Mouse (Mus musculus) yolk sac, embryonic 10.5 days (tissue): Measurements from ENCODE around the gene Fam155a.
"Not testable (repeated sequence)": the region's sequence is repeated elsewhere in the genome, so short reads cannot be mapped to it uniquely, and the experiment has no call there.

Experiments used
- DNase-seq: peaks from one replicate; pipeline ENCODE4 v3.0.0-alpha.2; 2017; ENCODE audit warnings: low spot score

Fam155a gene

DNA sequence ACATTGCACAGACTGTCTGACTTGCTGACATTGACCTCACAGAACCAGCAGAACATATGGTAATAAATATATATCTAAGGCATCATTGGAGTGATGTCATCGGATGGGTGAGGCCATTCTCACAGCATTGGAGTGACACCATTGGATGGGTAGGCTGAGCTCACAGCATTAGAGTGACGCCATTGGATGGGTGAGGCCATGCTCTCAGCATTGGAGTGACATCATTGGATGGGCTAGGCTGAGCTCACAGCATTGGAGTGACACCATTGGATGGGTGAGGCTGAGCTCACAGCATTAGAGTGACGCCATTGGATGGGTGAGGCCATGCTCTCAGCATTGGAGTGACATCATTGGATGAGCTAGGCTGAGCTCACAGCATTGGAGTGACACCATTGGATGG is 110.9 kb downstream of the Fam155a start:
- not testable (repeated sequence) for DNase-seq

GRCm38 (mm10) chr8:9656901-9657300 is 114.1 kb downstream of the Fam155a start:
- no peak for DNase-seq

- no peak for DNase-seq
Measured at GRCm38 (mm10) chr8:9654826-9655225, 116.1 kb downstream of the Fam155a start.

- no peak for DNase-seq
Measured at GRCm38 (mm10) chr8:9653643-9654042, 117.3 kb downstream of the Fam155a start.

- no peak for DNase-seq
Measured at GRCm38 (mm10) chr8:9638162-9638561, 132.8 kb downstream of the Fam155a start.

- peak; percentile 14 for DNase-seq
Measured at GRCm38 (mm10) chr8:9635240-9635639, 135.7 kb downstream of the Fam155a start.

DNA sequence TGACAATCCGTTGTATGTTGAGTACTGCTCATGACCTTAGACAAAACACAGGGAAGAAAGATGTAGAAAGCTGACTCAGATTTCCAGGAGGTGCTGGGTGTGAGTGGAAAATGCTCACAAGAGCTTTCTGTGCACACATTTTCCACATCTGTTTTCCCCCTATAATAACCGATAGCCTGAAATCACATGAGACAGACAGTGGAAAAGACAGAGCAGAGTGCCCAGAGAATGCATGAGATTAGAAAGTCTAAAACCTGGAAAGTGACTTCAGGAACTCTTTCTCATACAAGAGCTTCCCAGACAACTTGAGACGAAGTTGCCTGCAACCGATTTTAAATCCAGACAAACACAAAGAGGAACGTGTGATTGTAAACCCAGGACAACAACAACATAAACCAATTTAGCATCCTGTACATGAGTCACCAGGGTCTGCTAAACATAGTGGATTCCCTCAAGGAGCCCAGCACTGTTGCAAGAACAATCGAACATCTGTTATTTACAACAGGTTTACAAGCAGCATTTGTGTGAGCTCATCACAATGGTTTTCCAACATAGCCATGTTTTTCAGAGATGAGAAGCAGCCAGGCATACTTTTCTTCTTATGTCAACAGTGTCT is 163.8 kb downstream of the Fam155a start:
- DNase-seq, result no peak

DNA sequence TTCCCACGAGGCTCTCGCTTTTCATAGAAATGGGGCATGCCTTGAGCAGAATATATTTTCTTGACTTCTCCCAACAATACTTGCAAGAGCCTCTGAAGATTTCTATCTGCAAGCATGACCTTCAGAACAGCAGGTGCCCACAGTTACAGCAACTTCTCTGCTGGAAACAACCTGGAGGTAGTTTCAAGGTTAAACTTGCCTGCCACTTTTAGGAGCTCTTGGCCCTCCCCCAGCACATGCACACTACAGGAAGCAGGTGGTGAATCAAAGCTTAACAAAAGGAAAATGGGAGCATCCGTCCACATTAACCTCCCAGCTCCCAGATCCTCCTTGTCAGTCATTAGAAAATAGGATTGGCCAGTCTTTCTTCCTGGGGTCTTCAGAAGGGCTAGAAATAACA is 175.0 kb downstream of the Fam155a start:
- DNase-seq, result no peak

GRCm38 (mm10) chr8:9581836-9582235 is 189.1 kb downstream of the Fam155a start:
- DNase-seq, result no peak

GRCm38 (mm10) chr8:9580192-9580591 is 190.8 kb downstream of the Fam155a start:
- DNase-seq, result no peak

GRCm38 (mm10) chr8:9571977-9572376 is 199.0 kb downstream of the Fam155a start:
- no peak for DNase-seq

- DNase-seq, result no peak
Measured at GRCm38 (mm10) chr8:9569516-9570170, 201.3 kb downstream of the Fam155a start.

DNA sequence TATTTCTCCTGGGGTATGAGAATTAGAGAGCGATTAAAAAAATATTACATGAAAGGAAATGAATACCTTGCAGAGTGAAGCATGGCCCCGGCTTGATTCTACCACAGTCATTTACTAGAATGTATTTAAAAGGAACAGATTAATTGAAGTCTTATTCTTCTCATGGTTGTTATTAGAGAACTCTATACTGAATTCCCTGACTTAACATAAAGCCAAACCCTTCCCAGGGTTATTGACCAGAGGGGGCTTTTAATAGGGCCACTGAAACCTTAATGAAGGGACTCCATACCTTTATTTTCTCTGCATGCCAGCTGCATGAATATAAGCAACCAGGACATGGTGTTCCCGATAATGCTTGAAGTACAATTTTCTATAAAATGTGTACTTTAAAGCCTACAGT is 221.8 kb downstream of the Fam155a start:
- no peak for DNase-seq

DNA sequence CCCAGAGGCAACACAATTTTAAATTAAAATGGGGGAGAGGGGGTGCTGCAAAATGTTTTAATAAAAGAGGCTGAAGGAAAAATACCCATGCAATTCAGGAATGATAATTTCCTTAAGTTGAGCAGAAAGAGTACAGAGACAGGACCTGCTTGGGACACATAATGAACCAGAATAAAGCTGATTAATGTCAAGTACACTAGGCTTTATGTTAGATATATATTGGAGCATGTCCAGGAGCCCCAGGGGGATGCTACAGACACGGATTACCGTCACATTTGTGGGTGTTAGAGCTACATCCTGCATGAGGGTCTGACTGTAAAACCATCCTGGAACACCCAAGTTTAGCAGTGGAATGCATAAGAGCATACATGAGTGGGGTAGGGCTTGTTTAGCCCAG is 223.4 kb downstream of the Fam155a start:
- no peak for DNase-seq

DNA sequence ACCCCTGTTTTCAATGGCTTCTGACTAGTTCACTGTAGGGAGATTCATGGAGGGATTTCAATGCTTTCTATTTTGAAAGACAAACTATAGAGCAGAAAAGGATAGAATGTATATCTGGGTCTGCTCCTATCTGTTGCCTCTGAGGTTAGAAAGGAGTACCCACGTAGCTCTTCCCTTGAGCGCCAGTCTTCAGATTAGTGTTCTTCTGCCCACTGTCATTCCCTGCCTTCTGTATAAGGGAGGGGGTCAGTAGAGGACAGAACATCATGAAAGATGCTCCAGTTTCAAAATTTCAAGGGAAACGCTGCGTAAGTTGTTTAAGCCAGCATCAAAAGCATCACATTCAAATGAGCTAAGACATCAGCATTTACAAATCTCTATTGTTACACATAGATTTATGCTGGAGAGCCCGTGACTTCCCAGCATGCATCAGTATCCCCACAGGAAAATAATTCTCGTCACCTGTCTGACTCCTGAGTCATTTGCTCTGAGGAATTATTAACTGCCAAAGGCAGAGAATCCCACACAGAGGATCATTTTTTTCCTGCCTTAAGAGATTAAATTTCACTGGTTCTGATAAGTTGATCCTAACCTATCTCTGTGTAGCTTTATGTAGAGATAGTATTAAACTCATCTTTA is 223.9 kb downstream of the Fam155a start:
- no peak for DNase-seq

DNA sequence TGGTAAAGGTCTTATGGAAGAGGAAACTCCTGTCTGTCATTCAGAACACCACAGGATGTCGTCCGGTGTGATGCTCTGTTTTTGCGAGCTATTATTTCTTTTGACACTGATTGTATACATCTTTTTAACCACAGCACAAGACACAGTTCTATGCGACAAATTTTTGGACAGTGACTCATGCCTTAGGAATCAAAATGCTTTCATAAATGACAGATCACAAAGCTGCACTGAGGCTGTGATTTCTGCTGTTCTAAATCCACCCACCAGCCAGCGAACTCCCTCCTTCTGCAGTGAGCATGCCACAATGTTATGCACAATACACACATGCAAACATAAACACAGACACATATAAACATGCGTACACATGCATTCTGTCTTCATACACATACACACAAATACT is 224.5 kb downstream of the Fam155a start:
- DNase-seq, result no peak

GRCm38 (mm10) chr8:9545665-9546064 is 225.3 kb downstream of the Fam155a start:
- no peak for DNase-seq

DNA sequence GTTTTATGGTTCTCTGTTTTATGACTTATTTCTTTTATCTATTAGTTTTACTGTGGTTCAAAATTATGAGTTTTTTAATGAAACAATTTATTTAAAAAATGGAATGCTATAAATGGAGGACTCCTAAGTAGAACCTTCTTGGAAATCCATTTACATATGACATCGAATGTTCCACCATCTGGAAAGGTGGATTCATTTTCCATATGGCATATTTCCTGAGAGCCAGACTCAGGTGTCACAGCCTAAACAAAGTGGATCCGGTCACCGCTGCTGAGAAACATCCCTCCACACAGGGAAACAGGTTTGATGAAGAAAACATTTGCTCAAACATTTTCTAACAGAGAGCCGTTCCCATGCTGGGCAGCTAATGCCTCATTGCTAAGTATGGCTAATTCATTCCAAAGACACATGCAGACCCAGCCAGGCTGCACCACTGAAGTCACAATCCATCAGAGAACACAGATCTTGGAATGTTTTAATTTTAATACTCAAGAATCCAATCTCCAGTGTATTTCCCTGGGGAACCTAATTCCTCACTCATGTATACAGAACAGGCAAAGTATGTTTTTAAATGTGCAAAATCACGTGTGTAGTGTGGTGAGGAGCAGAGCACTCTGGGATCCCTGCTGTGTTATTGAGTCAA is 235.1 kb downstream of the Fam155a start:
- DNase-seq, result no peak

- DNase-seq, result no peak
Measured at GRCm38 (mm10) chr8:9526515-9526914, 244.4 kb downstream of the Fam155a start.

- no peak for DNase-seq
Measured at GRCm38 (mm10) chr8:9521577-9521976, 249.4 kb downstream of the Fam155a start.

DNA sequence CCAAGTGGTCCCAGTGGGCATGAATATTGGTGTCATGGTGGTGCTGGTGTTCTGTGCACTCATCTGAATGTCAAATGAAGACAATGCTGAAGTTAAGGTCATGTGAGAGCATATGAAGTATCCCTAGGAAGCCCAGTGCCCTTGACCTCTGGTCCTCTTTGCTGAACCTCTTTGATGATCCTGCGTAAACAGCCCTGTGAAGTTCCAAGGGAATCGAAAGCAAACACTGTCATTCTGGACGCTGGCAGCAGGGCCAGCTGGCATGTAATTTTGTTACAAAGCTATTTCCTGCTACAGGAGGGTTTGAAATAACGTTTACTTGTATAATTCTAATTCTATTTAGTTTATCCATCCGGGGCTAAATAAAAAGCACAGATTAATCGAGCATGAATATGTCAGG is 270.2 kb downstream of the Fam155a start:
- DNase-seq, result no peak

DNA sequence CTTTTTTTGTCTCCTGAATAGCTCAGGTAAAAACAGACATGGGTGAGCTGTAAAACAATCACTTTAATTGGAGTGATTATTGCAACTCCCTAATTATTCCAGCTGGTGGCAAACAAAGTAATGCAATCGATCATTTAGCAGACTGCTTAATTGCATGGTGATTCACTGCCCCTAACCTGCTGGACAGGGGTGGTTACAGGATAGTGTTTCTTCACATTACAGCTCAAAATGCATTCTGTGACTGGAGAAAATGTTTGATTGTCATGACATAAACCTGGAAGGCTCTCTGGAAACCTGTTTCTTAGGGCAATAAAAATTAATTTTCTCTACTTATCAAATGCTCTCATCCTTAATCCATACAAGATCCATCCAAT is 276.7 kb downstream of the Fam155a start:
- DNase-seq, result no peak

- no peak for DNase-seq
Measured at GRCm38 (mm10) chr8:9493557-9494224, 277.3 kb downstream of the Fam155a start.
